Mouse (Mus musculus) central nervous system, embryonic 11.5 days (tissue): Measurements from ENCODE around the gene Apmap. TPM values are rescaled to one million over a fixed set of nuclear protein-coding genes. Genes with fewer than 3 reads are reported as not detected.

Source experiments
- polyA plus RNA-seq: library from polyadenylated mRNA; depleted of rRNA; stranded (reverse); fragments of >200 nt; gene quantifications from 2 replicates; pipeline ENCODE4 v1.2.3, GENCODE M21; 2012; rRNA removed

Gene Apmap
- polyA plus RNA-seq, result 37.6 and 65.9 TPM in 2 replicates

DNA sequence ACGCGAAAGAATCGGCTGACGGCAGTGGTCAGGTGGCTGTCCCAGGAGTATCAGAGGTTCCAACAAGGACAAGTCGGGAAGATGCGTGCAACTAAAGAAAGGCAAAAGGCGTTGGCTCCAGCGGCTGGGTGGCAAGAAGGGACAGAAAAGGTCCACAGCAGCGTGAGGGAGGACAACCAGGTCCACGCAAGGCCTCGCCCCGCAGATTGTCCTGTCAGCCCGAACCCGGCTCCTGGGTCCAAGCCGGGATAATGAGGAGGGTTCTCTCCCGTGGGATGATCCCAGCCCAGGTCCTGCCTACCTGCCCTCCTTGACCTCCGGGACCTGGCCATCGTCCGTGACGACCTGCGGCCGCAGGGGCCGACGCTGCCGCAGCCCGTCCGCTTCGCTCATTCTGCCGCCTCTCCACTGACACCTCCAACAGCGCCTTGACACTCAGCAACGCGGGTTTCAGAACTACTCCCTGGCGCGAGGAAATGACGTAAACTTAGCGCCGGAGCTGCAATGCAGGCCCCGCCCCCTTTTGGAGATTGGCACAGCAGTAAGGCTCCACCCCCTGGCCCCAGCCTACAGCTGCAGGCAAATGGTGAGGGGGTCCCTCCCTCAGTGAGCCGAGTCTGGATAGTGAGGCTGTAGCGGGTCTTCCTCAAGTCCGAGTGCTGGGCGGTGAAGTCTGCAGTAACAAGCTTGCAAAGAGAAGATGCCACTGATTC is at the start of gene Apmap:
Gene Apmap, minus strand, starts transcription at position 481 of the 713 bp plus-strand sequence.

DNA sequence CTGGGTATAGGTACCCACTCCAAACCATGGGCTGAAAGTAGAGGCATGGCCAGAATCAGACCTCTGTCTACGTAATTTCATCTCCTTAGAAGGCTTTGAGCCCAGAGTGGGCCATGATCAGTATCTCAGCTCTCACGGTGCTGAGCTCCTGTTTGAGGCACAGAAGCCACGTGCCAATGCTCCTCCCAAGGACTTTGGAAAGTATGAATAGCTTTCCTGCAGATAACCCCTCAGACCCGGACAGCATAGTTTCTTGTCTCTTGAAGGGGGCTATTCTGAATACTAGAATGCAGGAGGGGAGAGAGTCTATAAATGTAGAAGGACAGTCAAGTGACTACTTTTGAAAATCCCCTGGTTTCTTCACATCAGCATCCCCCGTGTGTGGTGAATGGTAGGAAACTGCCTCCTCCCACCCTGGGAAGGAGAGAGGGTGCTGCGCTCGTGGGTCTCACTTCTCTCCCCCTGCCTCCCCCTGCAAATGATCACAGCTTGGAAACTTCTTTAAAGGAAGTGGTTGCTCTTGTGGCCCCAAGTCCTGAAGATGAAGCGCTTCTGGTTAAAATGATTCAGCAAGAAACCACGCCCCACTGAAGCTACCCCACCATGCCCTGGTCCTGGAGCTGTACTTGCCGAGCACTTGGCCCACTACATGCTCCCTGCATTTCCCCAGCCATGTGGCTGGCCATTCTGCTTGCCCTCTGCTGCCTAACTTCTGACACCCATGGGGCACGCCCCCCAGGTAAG is 38.3 kb downstream of the Apmap start, which contains the start of gene Cst7:
Gene Cst7, plus strand, starts transcription at position 569 of the 744 bp plus-strand sequence.

Other genes starting within 250 kb of the Apmap start
- gene 3300002I08Rik, start 245.8 kb downstream of the Apmap start, polyA plus RNA-seq, result 3.1 and 4.2 TPM in 2 replicates
- gene Zfp442, start 157.1 kb downstream of the Apmap start, polyA plus RNA-seq, result 1.5 and 2.7 TPM in 2 replicates
- gene Zfp345, start 123.5 kb downstream of the Apmap start, polyA plus RNA-seq, result 0.05 and 0.06 TPM in 2 replicates
- gene Cst7, start 38.2 kb downstream of the Apmap start, polyA plus RNA-seq, result 0.12 and 0.30 TPM in 2 replicates
- 19.2 and 29.4 TPM in 2 replicates for gene Acss1, start 59.9 kb upstream of the Apmap start, polyA plus RNA-seq
- 0.35 and 0.64 TPM in 2 replicates for gene Vsx1, start 80.8 kb upstream of the Apmap start, polyA plus RNA-seq
- 17.6 and 23.1 TPM in 2 replicates for gene Entpd6, start 140.5 kb upstream of the Apmap start, polyA plus RNA-seq
- gene Pygb, start 178.2 kb upstream of the Apmap start, polyA plus RNA-seq, result 41.2 and 46.6 TPM in 2 replicates